Mouse (Mus musculus) lung, postnatal 0 days (tissue): ENCODE data around the gene Cdk2ap2. TPM values are rescaled to one million over a fixed set of nuclear protein-coding genes. Genes with fewer than 3 reads are reported as not detected.
"Not testable (repeated sequence)": the region's sequence is repeated elsewhere in the genome, so short reads cannot be mapped to it uniquely, and the experiment has no call there.

ENCODE experiments used
- ATAC-seq: fragments of 200-750 bp; cut with Nextera tagmentation; 2 replicates; pipeline ENCODE4 v1.8.0; 2017; ENCODE audit warnings: moderate library complexity
- DNase-seq: peaks from one replicate; pipeline ENCODE4 v3.0.0-alpha.2; 2016; ENCODE audit warnings: low spot score
- H3K27ac ChIP-seq: fragments of 300-500 bp; sonication (generic); 2 replicates; pipeline ENCODE4 v1.5.1; 2014; ENCODE audit warnings: antibody characterized with exemption, mild to moderate bottlenecking, low read length, mixed read lengths
- H3K27me3 ChIP-seq: fragments of 300-500 bp; sonication (generic); replicated peaks from 2 replicates; pipeline ENCODE4 v1.6.1; 2014; ENCODE audit warnings: low read length, mixed read lengths; ENCODE audit not compliant: insufficient read depth
- H3K36me3 ChIP-seq: fragments of 300-500 bp; sonication (generic); 2 replicates; pipeline ENCODE4 v1.6.1; 2014; ENCODE audit warnings: low read length, mixed read lengths; ENCODE audit not compliant: insufficient read depth
- H3K4me1 ChIP-seq: fragments of 300-500 bp; sonication (generic); 2 replicates; pipeline ENCODE4 v1.6.1; 2014; ENCODE audit warnings: antibody characterized with exemption, low read depth, low read length, mixed read lengths; ENCODE audit not compliant: insufficient read depth
- H3K4me2 ChIP-seq: fragments of 300-500 bp; sonication (generic); replicated peaks from 2 replicates; pipeline ENCODE4 v1.6.1; 2014; ENCODE audit warnings: low read depth, mild to moderate bottlenecking, low read length, moderate library complexity, mixed read lengths
- H3K4me3 ChIP-seq: fragments of 300-500 bp; sonication (generic); 2 replicates; pipeline ENCODE4 v1.5.1; 2014; ENCODE audit warnings: low read depth, low read length
- H3K9ac ChIP-seq: fragments of 300-500 bp; sonication (generic); replicated peaks from 2 replicates; pipeline ENCODE4 v1.6.1; 2014; ENCODE audit warnings: low read depth, mild to moderate bottlenecking
- H3K9me3 ChIP-seq: fragments of 300-500 bp; sonication (generic); 2 replicates; pipeline ENCODE4 v1.6.1; 2016; ENCODE audit warnings: low read length, mixed read lengths
- CTCF ChIP-seq: IDR thresholded peaks from 2 replicates; pipeline ENCODE4 v1.5.1; 2016; ENCODE audit warnings: antibody characterized with exemption, mild to moderate bottlenecking
- EP300 ChIP-seq: IDR thresholded peaks from 2 replicates; pipeline ENCODE4 v1.6.1; 2016; ENCODE audit warnings: antibody characterized with exemption, mild to moderate bottlenecking, control low read depth
- WGBS: fragments of 180-500 bp; shearing (Covaris S2); extraction: QIAGEN DNeasy Blood & Tissue Kit; methylation state at CpG from one replicate; pipeline ENCODE4 v1.1.7; 2014; 5-methylcytosine and 5-hydroxymethylcytosine counted together
- polyA plus RNA-seq: library from polyadenylated mRNA; unstranded; fragments of >200 nt; fragmentation: Nextera tagmentation; extraction: Ambion mirVana; gene quantifications from 2 replicates; pipeline ENCODE4 v1.2.1, GENCODE M21; 2015

The Cdk2ap2 gene
- polyA plus RNA-seq, 1 experiment from 2014 or later: 154 TPM

DNA sequence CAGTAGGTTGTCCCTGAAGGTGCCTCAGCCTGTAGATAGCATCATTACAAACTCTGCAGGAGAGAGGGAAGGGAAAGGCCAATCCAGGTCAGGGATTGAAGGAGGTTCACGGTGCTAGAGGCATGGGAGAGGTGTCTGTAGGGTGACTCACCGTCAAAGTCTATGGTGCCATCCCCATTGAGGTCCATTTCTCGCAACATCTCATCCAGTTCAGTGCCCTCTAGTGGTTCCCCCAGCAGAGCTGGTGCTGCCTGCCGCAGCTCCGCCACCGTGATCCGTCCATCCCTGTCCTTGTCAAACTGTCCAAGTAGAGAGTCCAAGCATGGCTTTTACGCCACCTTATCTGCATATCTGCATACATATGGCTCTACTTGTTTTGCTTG lies 39.0 kb downstream of the Cdk2ap2 start:
- not testable (repeated sequence) for H3K9me3 ChIP-seq, DNase-seq, H3K4me2 ChIP-seq, H3K9ac ChIP-seq, H3K27ac ChIP-seq, H3K4me1 ChIP-seq, H3K4me3 ChIP-seq, H3K27me3 ChIP-seq
- 20% methylated on average over 7 of the region's 8 CpGs for WGBS
- peaks cover 14% of the 10 kb centered on the region; the same call in 1 of the 2 replicates for H3K36me3 ChIP-seq
- peak; percentile 61 for TF ChIP-seq CTCF
- peak; percentile 54; the same call in 1 of the 2 replicates for ATAC-seq

DNA sequence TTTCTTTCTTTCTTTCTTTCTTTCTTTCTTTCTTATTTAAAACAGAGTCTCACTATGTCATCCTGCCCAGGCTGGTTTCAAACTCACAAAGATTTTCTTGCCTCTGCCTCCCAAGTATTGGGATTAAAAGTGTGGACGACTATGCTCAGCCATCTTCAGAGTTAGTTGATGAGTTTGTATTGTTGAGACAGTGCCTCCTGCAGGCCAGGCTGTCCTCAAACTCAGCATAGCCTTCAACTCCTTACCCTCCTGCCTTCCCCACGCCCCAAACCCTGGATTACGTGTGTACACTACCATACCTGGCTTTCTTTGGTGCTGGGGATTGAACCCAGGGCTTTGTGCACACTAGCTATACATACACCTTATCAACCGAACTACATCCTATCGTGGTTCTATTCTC lies 39.5 kb downstream of the Cdk2ap2 start:
- Histone ChIP-seq H3K4me1 (no peaks in the 10 kb centered on the region), H3K9me3 (no peaks in the 10 kb centered on the region), H3K9ac (no peak overlapping the region), H3K27ac (no peak overlapping the region), H3K27me3 (no peaks in the 10 kb centered on the region), H3K36me3 (peaks cover 9% of the 10 kb centered on the region; the same call in 1 of the 2 replicates), H3K4me3 (no peak overlapping the region), H3K4me2 (no peak overlapping the region)
- ATAC-seq (no peak), DNase-seq (no peak)
- WGBS: 76% methylated on average over 5 of the region's 5 CpGs
- peak; percentile 37 for TF ChIP-seq CTCF
- no peak for TF ChIP-seq EP300

- no peak for TF ChIP-seq CTCF
- no peak for TF ChIP-seq EP300
- WGBS: 73% methylated on average over 5 of the region's 5 CpGs
- Histone ChIP-seq H3K27me3 (no peaks in the 10 kb centered on the region), H3K36me3 (no peaks in the 10 kb centered on the region), H3K4me3 (no peak overlapping the region), H3K4me2 (no peak overlapping the region), H3K9me3 (no peaks in the 10 kb centered on the region), H3K27ac (no peak overlapping the region), H3K9ac (no peak overlapping the region), H3K4me1 (no peaks in the 10 kb centered on the region)
- ATAC-seq (no peak), DNase-seq (no peak)
Observed at GRCm38 (mm10) chr19:4137913-4138312, 40.9 kb downstream of the Cdk2ap2 start.

DNA sequence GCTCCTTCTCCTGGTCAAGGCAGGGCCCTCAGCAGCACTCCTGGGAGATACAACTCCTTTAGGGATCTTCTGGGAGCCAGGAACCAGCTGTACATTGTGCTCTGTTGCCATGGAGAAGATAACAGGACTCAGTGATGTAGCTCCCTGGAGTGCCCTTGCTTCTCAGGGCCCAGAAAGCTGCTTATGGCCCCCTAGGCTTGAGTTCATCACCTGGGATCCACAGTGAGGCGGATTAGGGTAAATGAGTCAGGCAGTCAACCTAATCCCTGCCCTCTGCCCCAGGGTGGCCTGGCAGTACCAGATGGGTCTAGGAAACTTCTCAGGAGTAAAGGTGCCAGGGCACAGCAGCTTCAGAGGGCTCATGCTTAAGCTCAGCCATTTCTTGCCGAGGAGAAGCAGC lies 42.5 kb downstream of the Cdk2ap2 start, which contains the start of gene Gpr152:
TSS of gene Gpr152 (plus strand) at position 342 of the 400 bp plus-strand sequence.
- ATAC-seq: no peak
- Histone ChIP-seq H3K27ac (no peak within 1 kb of the TSS), H3K27me3 (no peaks in the 10 kb centered on the region), H3K9ac (no peak within 1 kb of the TSS), H3K36me3 (no peaks in the 10 kb centered on the region), H3K4me2 (no peak within 1 kb of the TSS), H3K4me3 (no peak within 1 kb of the TSS), H3K9me3 (no peaks in the 10 kb centered on the region), H3K4me1 (no peaks in the 10 kb centered on the region)
- no peak for DNase-seq
- TF ChIP-seq CTCF (no peak), EP300 (no peak)
- WGBS: 87% methylated on average over 2 of the region's 2 CpGs

DNA sequence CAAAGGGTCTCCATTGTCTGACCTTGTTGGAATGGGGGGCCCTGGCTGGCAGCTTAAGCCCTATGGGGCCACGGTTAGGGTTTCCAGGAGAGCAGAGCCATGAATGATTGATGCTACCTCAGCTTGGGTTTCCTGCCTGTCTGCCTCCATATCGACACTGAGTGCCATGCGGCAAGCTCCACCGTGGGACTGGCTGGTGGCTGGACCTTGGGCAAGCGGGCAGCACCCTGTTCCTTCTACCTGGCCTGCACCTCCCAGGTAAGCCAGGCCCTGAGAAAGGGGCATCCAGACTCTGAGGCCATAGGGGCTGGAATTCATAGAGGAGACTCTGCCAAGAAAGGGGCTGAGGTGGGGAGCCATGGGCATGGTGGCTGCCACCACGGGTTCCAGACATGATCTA lies 43.2 kb downstream of the Cdk2ap2 start:
- H3K4me1 ChIP-seq: no peaks in the 10 kb centered on the region
- DNase-seq: no peak
- H3K4me2 ChIP-seq: no peak overlapping the region
- 72% methylated on average over 6 of the region's 6 CpGs for WGBS
- no peak overlapping the region for H3K9ac ChIP-seq
- H3K9me3 ChIP-seq: no peaks in the 10 kb centered on the region
- no peaks in the 10 kb centered on the region for H3K36me3 ChIP-seq
- H3K27me3 ChIP-seq: no peaks in the 10 kb centered on the region
- H3K4me3 ChIP-seq: no peak overlapping the region
- no peak for TF ChIP-seq CTCF
- no peak for TF ChIP-seq EP300
- ATAC-seq: no peak
- no peak overlapping the region for H3K27ac ChIP-seq

GRCm38 (mm10) chr19:4142416-4143173 lies 45.6 kb downstream of the Cdk2ap2 start:
- TF ChIP-seq CTCF (no peak), EP300 (no peak)
- Histone ChIP-seq H3K27me3 (no peaks in the 10 kb centered on the region), H3K36me3 (no peaks in the 10 kb centered on the region), H3K4me3 (no peak overlapping the region), H3K4me1 (peaks cover 1% of the 10 kb centered on the region; the same call in 1 of the 2 replicates), H3K27ac (no peak overlapping the region), H3K9me3 (no peaks in the 10 kb centered on the region), H3K4me2 (no peak overlapping the region), H3K9ac (no peak overlapping the region)
- DNase-seq (no peak), ATAC-seq (peak; percentile 40; the same call in 1 of the 2 replicates)
- 83% methylated on average over 18 of the region's 18 CpGs for WGBS
